15 mouse cellular contexts compared by ENCODE assay signal in genomic region chr9:32728306-32728705, GRCm38 (mm10).
"Had no signal": no experiment of that assay in that cellular context is flagged by ENCODE, and none has a peak within 500 bp of the region (broad histone marks: within the 10 kb centered on the region; RNA-seq: fewer than 3 reads in every experiment).

No protein-coding gene starts in this region.

- H3K4me2 ChIP-seq: liver, embryonic 13.5 days; lung, embryonic 14.5 days; midbrain, embryonic 11.5 days had no signal

- H3K9ac ChIP-seq: liver, embryonic 13.5 days; lung, embryonic 14.5 days had no signal

- H3K36me3 ChIP-seq: liver, embryonic 13.5 days had no signal

- H3K4me3 ChIP-seq: layer of hippocampus, adult 2 months; liver, embryonic 13.5 days had no signal

- H3K27ac ChIP-seq: kidney, postnatal 0 days; layer of hippocampus, adult 2 months; liver, embryonic 13.5 days had no signal

- H3K27me3 ChIP-seq: liver, embryonic 13.5 days had no signal

- DNase-seq: kidney, adult 2 months; kidney, postnatal 25 days; layer of hippocampus, adult 9-11 months; liver, embryonic 13.5 days; lung, embryonic 14.5 days; lung, postnatal 10 days; lung, postnatal 36 days; midbrain, embryonic 14.5 days; right cerebral cortex, adult 18-20 months; right cerebral cortex, postnatal 14 days; right cerebral cortex, postnatal 4 days; thymus, adult 18-20 months had no signal

- H3K9me3 ChIP-seq: liver, embryonic 13.5 days had no signal
